ENCODE assay signal across 12 mouse cellular contexts in the genomic region with DNA sequence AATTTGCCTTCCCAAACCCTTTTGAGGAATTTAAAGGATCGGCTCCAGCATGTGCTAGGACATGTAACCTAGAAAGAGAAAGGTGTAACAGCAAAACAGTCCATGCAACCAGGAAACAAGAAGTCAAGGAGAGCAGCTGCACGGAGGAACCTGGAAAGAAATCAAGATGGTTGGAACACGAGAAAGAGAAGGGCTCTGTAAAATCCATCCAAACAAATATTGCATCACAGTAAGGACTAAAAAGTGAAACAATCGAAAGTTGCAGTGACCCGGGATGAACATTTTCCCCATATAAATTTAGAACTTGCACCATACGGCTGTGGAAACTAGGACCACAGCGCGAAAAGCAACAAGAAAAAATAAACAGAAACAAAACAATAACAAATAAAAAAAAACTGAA.
DNase-seq lines count a peak whose midpoint lies in the region; ATAC-seq and TF ChIP-seq lines count a peak whose summit lies in the region.
"Had no signal": no experiment of that assay in that cellular context is flagged by ENCODE, and none has a peak within 500 bp of the region (broad histone marks: within the 10 kb centered on the region; RNA-seq: fewer than 3 reads in every experiment).

No protein-coding gene starts in this region.

- no peak overlapping the region for H3K9ac ChIP-seq in intestine, embryonic 16.5 days (ENCODE audit: low read depth, low read length)
- no peak overlapping the region for H3K9ac ChIP-seq in intestine, embryonic 15.5 days
- H3K9ac ChIP-seq in lung, postnatal 0 days (replicated peaks; ENCODE audit: low read depth): no peak overlapping the region
- no peak overlapping the region for H3K9ac ChIP-seq in stomach, embryonic 16.5 days (ENCODE audit: low read length)
- H3K9ac ChIP-seq: liver, embryonic 13.5 days; midbrain, embryonic 12.5 days had no signal

- no peak for ATAC-seq in intestine, embryonic 16.5 days
- no peak for ATAC-seq in intestine, embryonic 15.5 days
- ATAC-seq in lung, postnatal 0 days: no peak
- no peak for ATAC-seq in stomach, embryonic 16.5 days (ENCODE audit: insufficient read depth, low FRiP score)

- TF ChIP-seq CTCF in lung, postnatal 0 days (IDR thresholded peaks at IDR 0.05): no peak
- TF ChIP-seq CTCF in embryonic fibroblast, embryonic 13.5 days (IDR thresholded peaks at IDR 0.05; ENCODE audit: borderline replicate concordance, insufficient read depth, low read length): no peak

- H3K9me3 ChIP-seq in intestine, embryonic 16.5 days (ENCODE audit: control insufficient read depth, low read length): no peaks in the 10 kb centered on the region
- no peaks in the 10 kb centered on the region for H3K9me3 ChIP-seq in intestine, embryonic 15.5 days
- no peaks in the 10 kb centered on the region for H3K9me3 ChIP-seq in lung, postnatal 0 days (ENCODE audit: low read length)
- H3K9me3 ChIP-seq in stomach, embryonic 16.5 days (replicated peaks; ENCODE audit: control insufficient read depth, low read length): no peaks in the 10 kb centered on the region
- H3K9me3 ChIP-seq: liver, embryonic 13.5 days; midbrain, embryonic 12.5 days had no signal

- no peak for TF ChIP-seq POLR2A in embryonic fibroblast, embryonic 13.5 days (IDR thresholded peaks at IDR 0.05; ENCODE audit: low read depth, low read length)

- peak overlapping the region; percentile 22; the same call in 1 of the 2 replicates for H3K4me2 ChIP-seq in intestine, embryonic 16.5 days (ENCODE audit: low read depth, low read length)
- no peak overlapping the region for H3K4me2 ChIP-seq in intestine, embryonic 15.5 days (replicated peaks)
- peak overlapping the region; percentile 27; the same call in 1 of the 2 replicates for H3K4me2 ChIP-seq in lung, postnatal 0 days (replicated peaks; ENCODE audit: low read depth, low read length)
- peak overlapping the region; percentile 15 for H3K4me2 ChIP-seq in stomach, embryonic 16.5 days (ENCODE audit: low read depth, low read length)
- H3K4me2 ChIP-seq: liver, embryonic 13.5 days; midbrain, embryonic 12.5 days had no signal

- H3K36me3 ChIP-seq in intestine, embryonic 16.5 days (ENCODE audit: control insufficient read depth, insufficient read depth, low read length): no peaks in the 10 kb centered on the region
- no peaks in the 10 kb centered on the region for H3K36me3 ChIP-seq in intestine, embryonic 15.5 days
- no peaks in the 10 kb centered on the region for H3K36me3 ChIP-seq in lung, postnatal 0 days (ENCODE audit: insufficient read depth, low read length)
- no peaks in the 10 kb centered on the region for H3K36me3 ChIP-seq in stomach, embryonic 16.5 days (ENCODE audit: control insufficient read depth, insufficient read depth, low read length)
- H3K36me3 ChIP-seq: liver, embryonic 13.5 days; midbrain, embryonic 12.5 days had no signal

- peaks cover 17% of the 10 kb centered on the region; the same call in 1 of the 2 replicates for H3K27me3 ChIP-seq in intestine, embryonic 16.5 days (replicated peaks; ENCODE audit: control insufficient read depth, insufficient read depth, low read length)
- H3K27me3 ChIP-seq in intestine, embryonic 15.5 days (replicated peaks): peaks cover 6% of the 10 kb centered on the region; the same call in 1 of the 2 replicates
- H3K27me3 ChIP-seq in lung, postnatal 0 days (replicated peaks; ENCODE audit: insufficient read depth, low read length): no peaks in the 10 kb centered on the region; the same call in 1 of the 2 replicates
- no peaks in the 10 kb centered on the region; the same call in 1 of the 2 replicates for H3K27me3 ChIP-seq in stomach, embryonic 16.5 days (ENCODE audit: control insufficient read depth, insufficient read depth, low read length)

- no peaks in the 10 kb centered on the region for H3K4me1 ChIP-seq in intestine, embryonic 16.5 days (ENCODE audit: control insufficient read depth, insufficient read depth, low read length)
- H3K4me1 ChIP-seq in intestine, embryonic 15.5 days (replicated peaks): no peaks in the 10 kb centered on the region
- no peaks in the 10 kb centered on the region for H3K4me1 ChIP-seq in lung, postnatal 0 days (ENCODE audit: insufficient read depth, low read depth, low read length)
- no peaks in the 10 kb centered on the region for H3K4me1 ChIP-seq in embryonic fibroblast, embryonic 13.5 days (ENCODE audit: control insufficient read depth, insufficient read depth, low read length)
- H3K4me1 ChIP-seq in stomach, embryonic 16.5 days (ENCODE audit: control insufficient read depth, insufficient read depth, low read length): no peaks in the 10 kb centered on the region
- H3K4me1 ChIP-seq: liver, embryonic 13.5 days; midbrain, embryonic 12.5 days had no signal

- TF ChIP-seq EP300 in lung, postnatal 0 days (IDR thresholded peaks at IDR 0.05): no peak

- H3K27ac ChIP-seq in intestine, embryonic 16.5 days (ENCODE audit: low read length): no peak overlapping the region
- H3K27ac ChIP-seq in intestine, embryonic 15.5 days: no peak overlapping the region
- H3K27ac ChIP-seq in lung, postnatal 0 days (ENCODE audit: low read length): no peak overlapping the region
- peak overlapping the region; percentile 71 for H3K27ac ChIP-seq in embryonic fibroblast, embryonic 13.5 days (ENCODE audit: insufficient read depth, low read length)
- peak overlapping the region; percentile 8 for H3K27ac ChIP-seq in stomach, embryonic 16.5 days (ENCODE audit: low read length)
- H3K27ac ChIP-seq: liver, embryonic 13.5 days; midbrain, embryonic 12.5 days had no signal

- DNase-seq in lung, postnatal 0 days (ENCODE audit: low spot score): no peak
- no peak for DNase-seq in lung, postnatal 25 days (ENCODE audit: low spot score)
- no peak for DNase-seq in thymus, postnatal 14 days
- DNase-seq in yolk sac, embryonic 10.5 days (ENCODE audit: low spot score): no peak
- DNase-seq: cerebellum, adult 11-12 months; liver, embryonic 13.5 days; right cerebral cortex, postnatal 4 days had no signal

- 62% methylated on average over 8 of the region's 8 CpGs for WGBS in intestine, embryonic 16.5 days
- WGBS in intestine, embryonic 15.5 days: 66% methylated on average over 8 of the region's 8 CpGs
- 37% methylated on average over 8 of the region's 8 CpGs for WGBS in lung, postnatal 0 days
- WGBS in stomach, embryonic 16.5 days: 54% methylated on average over 8 of the region's 8 CpGs

- H3K4me3 ChIP-seq in intestine, embryonic 16.5 days (ENCODE audit: low read length): no peak overlapping the region
- no peak overlapping the region for H3K4me3 ChIP-seq in intestine, embryonic 15.5 days (replicated peaks)
- peak overlapping the region; percentile 12; the same call in 1 of the 2 replicates for H3K4me3 ChIP-seq in lung, postnatal 0 days (ENCODE audit: low read depth, low read length)
- no peak overlapping the region for H3K4me3 ChIP-seq in embryonic fibroblast, embryonic 13.5 days (ENCODE audit: insufficient read depth, low read length)
- no peak overlapping the region for H3K4me3 ChIP-seq in stomach, embryonic 16.5 days (replicated peaks; ENCODE audit: low read length)
- H3K4me3 ChIP-seq: liver, embryonic 13.5 days; midbrain, embryonic 12.5 days had no signal

Comparison
In these comparisons a context has a peak if more than half of its experiments do, and no peak if none do; other contexts are left out.
1. H3K27ac ChIP-seq: peak in embryonic fibroblast, embryonic 13.5 days (single experiment) and stomach, embryonic 16.5 days (single experiment); none in intestine, embryonic 16.5 days (single experiment), intestine, embryonic 15.5 days (single experiment) and lung, postnatal 0 days (single experiment).